Mouse (Mus musculus) kidney, postnatal 0 days (tissue): Measurements from ENCODE around the gene Gm20388. TPM values are rescaled to one million over a fixed set of nuclear protein-coding genes. Genes with fewer than 3 reads are reported as not detected.

Experiments used
- ATAC-seq: fragments of 200-750 bp; cut with Nextera tagmentation; replicated peaks from 2 replicates; pipeline ENCODE4 v1.8.0; 2017; ENCODE audit warnings: low read depth, moderate number of reproducible peaks, moderate TSS enrichment, moderate library complexity; ENCODE audit not compliant: low FRiP score
- DNase-seq: peaks from one replicate; pipeline ENCODE4 v3.0.0-alpha.2; 2016; ENCODE audit warnings: low spot score
- H3K27ac ChIP-seq: fragments of 300-500 bp; sonication (generic); 2 replicates; pipeline ENCODE4 v1.5.1; 2014; ENCODE audit warnings: mild to moderate bottlenecking
- H3K27me3 ChIP-seq: fragments of 300-500 bp; sonication (generic); 2 replicates; pipeline ENCODE4 v1.6.1; 2014; ENCODE audit warnings: low read length, mixed read lengths; ENCODE audit not compliant: insufficient read depth
- H3K36me3 ChIP-seq: fragments of 300-500 bp; sonication (generic); 2 replicates; pipeline ENCODE4 v1.6.1; 2014; ENCODE audit warnings: low read length, mixed read lengths; ENCODE audit not compliant: insufficient read depth
- H3K4me1 ChIP-seq: fragments of 300-500 bp; sonication (generic); replicated peaks from 2 replicates; pipeline ENCODE4 v1.6.1; 2014; ENCODE audit warnings: antibody characterized with exemption, low read length, mixed read lengths; ENCODE audit not compliant: insufficient read depth
- H3K4me2 ChIP-seq: fragments of 300-500 bp; sonication (generic); 2 replicates; pipeline ENCODE4 v1.6.1; 2014; ENCODE audit warnings: mild to moderate bottlenecking, low read length, moderate library complexity, mixed read lengths
- H3K4me3 ChIP-seq: fragments of 300-500 bp; sonication (generic); replicated peaks from 2 replicates; pipeline ENCODE4 v1.5.1; 2014; ENCODE audit warnings: low read depth, low read length
- H3K9ac ChIP-seq: fragments of 300-500 bp; sonication (generic); 2 replicates; pipeline ENCODE4 v1.6.1; 2014; ENCODE audit warnings: low read depth, low read length
- H3K9me3 ChIP-seq: fragments of 300-500 bp; sonication (generic); replicated peaks from 2 replicates; pipeline ENCODE4 v1.6.1; 2016; ENCODE audit warnings: low read length, inconsistent platforms, mixed read lengths
- CTCF ChIP-seq: IDR thresholded peaks from 2 replicates; pipeline ENCODE4 v1.5.1; 2016; ENCODE audit warnings: antibody characterized with exemption, low read depth, mild to moderate bottlenecking, moderate library complexity
- WGBS: fragments of 180-500 bp; shearing (Covaris S2); extraction: QIAGEN DNeasy Blood & Tissue Kit; methylation state at CpG from one replicate; pipeline ENCODE4 v1.1.7; 2014; 5-methylcytosine and 5-hydroxymethylcytosine counted together
- polyA plus RNA-seq: library from polyadenylated mRNA; unstranded; fragments of >200 nt; fragmentation: Nextera tagmentation; extraction: Ambion mirVana; gene quantifications from 2 replicates; pipeline ENCODE4 v1.2.1, GENCODE M21; 2015

Gm20388 gene
- polyA plus RNA-seq, 1 experiment from 2014 or later: not detected

- no peaks in the 10 kb centered on the region for H3K27me3 ChIP-seq
- no peaks in the 10 kb centered on the region for H3K36me3 ChIP-seq
- no peak for DNase-seq
- H3K27ac ChIP-seq: no peak overlapping the region
- ATAC-seq: no peak
- TF ChIP-seq CTCF: no peak
- no peaks in the 10 kb centered on the region for H3K9me3 ChIP-seq
- H3K9ac ChIP-seq: no peak overlapping the region
- H3K4me1 ChIP-seq: no peaks in the 10 kb centered on the region; the same call in 1 of the 2 replicates
- no peak overlapping the region for H3K4me3 ChIP-seq
- WGBS: 78% methylated on average over 2 of the region's 2 CpGs
- H3K4me2 ChIP-seq: no peak overlapping the region
Observed at GRCm38 (mm10) chr8:121207171-121207570, 1296.5 kb downstream of the Gm20388 start.

DNA sequence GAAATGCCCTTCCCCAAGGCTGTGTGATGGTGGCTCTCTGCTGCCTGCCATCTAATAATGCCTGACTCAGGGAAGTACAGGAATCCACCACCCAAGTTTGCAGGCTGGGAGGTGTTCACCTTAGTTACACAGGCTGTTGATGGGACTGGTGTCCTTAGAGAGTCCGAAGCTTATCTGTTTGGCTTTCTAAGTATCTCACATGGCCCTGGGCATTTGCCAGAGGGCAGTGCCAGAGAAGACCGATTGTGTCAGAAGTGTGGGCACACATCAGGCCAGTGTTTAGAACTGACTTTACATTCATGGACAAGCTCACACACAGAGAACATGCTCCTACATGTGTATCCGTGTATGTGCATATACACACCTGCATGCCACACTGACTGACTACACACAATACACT lies 1300.0 kb downstream of the Gm20388 start:
- WGBS: 93% methylated on average over 3 of the region's 3 CpGs
- H3K4me3 ChIP-seq: no peak overlapping the region
- no peak for TF ChIP-seq CTCF
- H3K4me1 ChIP-seq: no peaks in the 10 kb centered on the region
- H3K9me3 ChIP-seq: no peaks in the 10 kb centered on the region
- no peaks in the 10 kb centered on the region for H3K27me3 ChIP-seq
- H3K27ac ChIP-seq: no peak overlapping the region
- ATAC-seq (no peak), DNase-seq (no peak)
- no peaks in the 10 kb centered on the region for H3K36me3 ChIP-seq
- H3K9ac ChIP-seq: no peak overlapping the region
- no peak overlapping the region for H3K4me2 ChIP-seq

- H3K36me3 ChIP-seq: no peaks in the 10 kb centered on the region
- no peaks in the 10 kb centered on the region for H3K4me1 ChIP-seq
- H3K4me3 ChIP-seq: no peak overlapping the region
- TF ChIP-seq CTCF: peak; percentile 71
- WGBS: 62% methylated on average over 15 of the region's 15 CpGs
- ATAC-seq: peak; percentile 48; the same call in 1 of the 2 replicates
- no peak overlapping the region for H3K9ac ChIP-seq
- H3K27me3 ChIP-seq: no peaks in the 10 kb centered on the region
- H3K9me3 ChIP-seq: no peaks in the 10 kb centered on the region
- no peak overlapping the region for H3K4me2 ChIP-seq
- peak; percentile 24 for DNase-seq
- H3K27ac ChIP-seq: no peak overlapping the region
Observed at GRCm38 (mm10) chr8:121213236-121213635, 1302.6 kb downstream of the Gm20388 start.

- TF ChIP-seq CTCF: no peak
- Histone ChIP-seq H3K27me3 (no peaks in the 10 kb centered on the region), H3K4me2 (no peak overlapping the region), H3K4me1 (no peaks in the 10 kb centered on the region), H3K27ac (no peak overlapping the region), H3K36me3 (no peaks in the 10 kb centered on the region), H3K9me3 (no peaks in the 10 kb centered on the region), H3K9ac (no peak overlapping the region), H3K4me3 (no peak overlapping the region)
- DNase-seq (peak; percentile 53), ATAC-seq (no peak)
- WGBS: 41% methylated on average over 10 of the region's 10 CpGs
Observed at GRCm38 (mm10) chr8:121213651-121214050, 1303.0 kb downstream of the Gm20388 start.

DNA sequence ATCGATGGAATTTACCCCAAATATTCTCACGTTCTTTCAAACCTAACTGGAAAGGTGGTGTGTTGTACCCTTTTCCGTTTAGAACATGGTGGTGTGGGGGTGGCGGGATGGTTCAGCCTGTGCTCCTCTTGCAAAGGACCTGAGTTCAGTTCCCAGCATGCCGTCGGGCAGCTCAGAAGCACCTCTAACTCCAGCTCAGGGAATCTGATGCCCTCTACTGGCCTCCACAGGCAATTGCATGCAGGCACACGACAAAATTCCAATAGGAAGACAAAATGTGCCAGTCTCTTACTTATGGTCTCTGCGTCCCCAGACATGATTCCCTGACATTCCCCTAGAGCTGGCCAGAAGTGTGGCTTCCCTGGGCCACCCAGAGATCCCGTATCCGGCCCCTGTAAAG lies 1304.3 kb downstream of the Gm20388 start:
- DNase-seq (no peak), ATAC-seq (no peak)
- H3K9me3 ChIP-seq: no peaks in the 10 kb centered on the region
- H3K36me3 ChIP-seq: no peaks in the 10 kb centered on the region
- H3K4me2 ChIP-seq: no peak overlapping the region
- H3K27ac ChIP-seq: no peak overlapping the region
- peak; percentile 56 for TF ChIP-seq CTCF
- H3K4me1 ChIP-seq: peaks cover 8% of the 10 kb centered on the region; the same call in 1 of the 2 replicates
- H3K27me3 ChIP-seq: no peaks in the 10 kb centered on the region
- WGBS: 87% methylated on average over 10 of the region's 10 CpGs
- H3K9ac ChIP-seq: no peak overlapping the region
- H3K4me3 ChIP-seq: no peak overlapping the region

- H3K36me3 ChIP-seq: no peaks in the 10 kb centered on the region
- H3K4me1 ChIP-seq: peaks cover 15% of the 10 kb centered on the region; the same call in 1 of the 2 replicates
- DNase-seq: no peak
- no peak for TF ChIP-seq CTCF
- H3K27me3 ChIP-seq: no peaks in the 10 kb centered on the region
- no peaks in the 10 kb centered on the region for H3K9me3 ChIP-seq
- H3K27ac ChIP-seq: no peak overlapping the region
- 74% methylated on average over 10 of the region's 10 CpGs for WGBS
- ATAC-seq: no peak
- no peak overlapping the region for H3K4me2 ChIP-seq
- H3K4me3 ChIP-seq: no peak overlapping the region
- no peak overlapping the region for H3K9ac ChIP-seq
Observed at GRCm38 (mm10) chr8:121216441-121216949, 1305.9 kb downstream of the Gm20388 start.

GRCm38 (mm10) chr8:121218486-121218885 lies 1307.8 kb downstream of the Gm20388 start:
- Histone ChIP-seq H3K4me3 (no peak overlapping the region), H3K9me3 (no peaks in the 10 kb centered on the region), H3K27me3 (no peaks in the 10 kb centered on the region), H3K4me2 (no peak overlapping the region), H3K36me3 (no peaks in the 10 kb centered on the region), H3K9ac (no peak overlapping the region), H3K4me1 (peaks cover 15% of the 10 kb centered on the region; the same call in 1 of the 2 replicates), H3K27ac (no peak overlapping the region)
- WGBS: 91% methylated on average over 3 of the region's 3 CpGs
- DNase-seq: no peak
- no peak for ATAC-seq
- TF ChIP-seq CTCF: peak; percentile 63
